26 mouse cellular contexts compared by ENCODE assay signal in genomic region chr14:120454221-120454620, GRCm38 (mm10). TPM values are rescaled to one million over a fixed set of nuclear protein-coding genes. Genes with fewer than 3 reads are reported as not detected.
A peak's percentile ranks its signal among the peaks of the same experiment; 100 is the strongest.
DNase-seq lines count a peak whose midpoint lies in the region; ATAC-seq lines count a peak whose summit lies in the region.
"Had no signal": no experiment of that assay in that cellular context is flagged by ENCODE, and none has a peak within 500 bp of the region (broad histone marks: within the 10 kb centered on the region; RNA-seq: fewer than 3 reads in every experiment).

No protein-coding gene starts in this region.

- H3K4me1 ChIP-seq in limb, embryonic 11.5 days (ENCODE audit: control insufficient read depth, insufficient read depth, low read length) = no peaks in the 10 kb centered on the region
- H3K4me1 ChIP-seq in limb, embryonic 10.5 days = no peaks in the 10 kb centered on the region
- H3K4me1 ChIP-seq: embryonic facial prominence, embryonic 10.5 days; embryonic facial prominence, embryonic 13.5 days; forebrain, embryonic 10.5 days; forebrain, embryonic 13.5 days; heart, embryonic 10.5 days; heart, embryonic 13.5 days; hindbrain, embryonic 12.5 days; hindbrain, embryonic 15.5 days; intestine, embryonic 15.5 days had no signal

- H3K4me3 ChIP-seq in limb, embryonic 11.5 days (ENCODE audit: low read depth, low read length) = no peak overlapping the region
- H3K4me3 ChIP-seq in limb, embryonic 10.5 days = no peak overlapping the region
- H3K4me3 ChIP-seq: embryonic facial prominence, embryonic 10.5 days; embryonic facial prominence, embryonic 13.5 days; forebrain, embryonic 10.5 days; forebrain, embryonic 13.5 days; heart, adult 2 months; heart, embryonic 10.5 days; heart, embryonic 13.5 days; hindbrain, embryonic 12.5 days; hindbrain, embryonic 15.5 days; intestine, embryonic 15.5 days had no signal

- no peak overlapping the region for H3K27ac ChIP-seq in limb, embryonic 11.5 days (replicated peaks; ENCODE audit: low read depth, low read length)
- no peak overlapping the region for H3K27ac ChIP-seq in limb, embryonic 10.5 days
- H3K27ac ChIP-seq: embryonic facial prominence, embryonic 10.5 days; embryonic facial prominence, embryonic 13.5 days; forebrain, embryonic 10.5 days; forebrain, embryonic 13.5 days; heart, adult 2 months; heart, embryonic 10.5 days; heart, embryonic 13.5 days; hindbrain, embryonic 12.5 days; hindbrain, embryonic 15.5 days; intestine, embryonic 15.5 days had no signal

- no peaks in the 10 kb centered on the region for H3K9me3 ChIP-seq in limb, embryonic 11.5 days (ENCODE audit: control insufficient read depth, low read length)
- H3K9me3 ChIP-seq in limb, embryonic 10.5 days (replicated peaks) = no peaks in the 10 kb centered on the region
- H3K9me3 ChIP-seq: forebrain, embryonic 13.5 days; heart, embryonic 10.5 days; hindbrain, embryonic 15.5 days; intestine, embryonic 15.5 days had no signal

- no peak for ATAC-seq in limb, embryonic 11.5 days (ENCODE audit: insufficient number of reproducible peaks, low FRiP score, low TSS enrichment, low read depth)
- ATAC-seq: forebrain, embryonic 13.5 days; forebrain, embryonic 16.5 days; intestine, embryonic 15.5 days had no signal

- no peaks in the 10 kb centered on the region for H3K27me3 ChIP-seq in limb, embryonic 11.5 days (ENCODE audit: control insufficient read depth, insufficient read depth, low read length)
- no peaks in the 10 kb centered on the region for H3K27me3 ChIP-seq in limb, embryonic 10.5 days (ENCODE audit: low read depth, poor library complexity, severe bottlenecking)
- H3K27me3 ChIP-seq: embryonic facial prominence, embryonic 13.5 days; forebrain, embryonic 13.5 days; heart, embryonic 13.5 days; hindbrain, embryonic 12.5 days; hindbrain, embryonic 15.5 days; intestine, embryonic 15.5 days had no signal

- no peaks in the 10 kb centered on the region for H3K36me3 ChIP-seq in limb, embryonic 11.5 days (ENCODE audit: control insufficient read depth, insufficient read depth, low read length)
- no peaks in the 10 kb centered on the region for H3K36me3 ChIP-seq in limb, embryonic 10.5 days
- H3K36me3 ChIP-seq: embryonic facial prominence, embryonic 10.5 days; embryonic facial prominence, embryonic 13.5 days; forebrain, embryonic 10.5 days; heart, embryonic 10.5 days; heart, embryonic 13.5 days; hindbrain, embryonic 12.5 days; hindbrain, embryonic 15.5 days; intestine, embryonic 15.5 days had no signal

- H3K4me2 ChIP-seq in limb, embryonic 11.5 days (ENCODE audit: low read depth, severe bottlenecking) = 0 out of 2 replicates have a peak overlapping the region, but pooled peaks have one; percentile 0
- H3K4me2 ChIP-seq: embryonic facial prominence, embryonic 13.5 days; forebrain, embryonic 13.5 days; heart, embryonic 13.5 days; hindbrain, embryonic 12.5 days; hindbrain, embryonic 15.5 days; intestine, embryonic 15.5 days had no signal

- no peak overlapping the region for H3K9ac ChIP-seq in limb, embryonic 11.5 days (ENCODE audit: low read length)
- H3K9ac ChIP-seq: embryonic facial prominence, embryonic 13.5 days; forebrain, embryonic 13.5 days; heart, embryonic 13.5 days; hindbrain, embryonic 12.5 days; hindbrain, embryonic 15.5 days; intestine, embryonic 15.5 days had no signal

- WGBS in limb, embryonic 11.5 days = 95% methylated on average over 7 of the region's 7 CpGs
- 92% methylated on average over 7 of the region's 7 CpGs for WGBS in limb, embryonic 10.5 days

- DNase-seq in limb, embryonic 11.5 days (ENCODE audit: low spot score) = no peak
- no peak for DNase-seq in limb, embryonic 10.5 days (ENCODE audit: low spot score)
- DNase-seq in Muller cell, postnatal 12 days (ENCODE audit: inconsistent ontology term) = peak; percentile 65
- DNase-seq in brain, adult 2 months (ENCODE audit: low read depth, low spot score) = peak; percentile 15
- no peak for DNase-seq in cerebellum, adult 8-10 months
- DNase-seq in urinary bladder, adult 18-20 months (ENCODE audit: low spot score in 2 of 2) = no peak
- DNase-seq: adrenal gland, adult 2 months; adrenal gland, postnatal 14 days; cerebellum, adult 2 months; cerebellum, postnatal 10 days; gastrocnemius, postnatal 10 days; gastrocnemius, postnatal 36 days; heart, adult 2 months; heart, postnatal 14 days; heart, postnatal 4 days; kidney, adult 11 months had no signal

RNA-seq across cellular contexts. Expression of gene Rap2a, which starts 24.0 kb away (rescaled TPM):
- polyA plus RNA-seq in limb, embryonic 11.5 days (2014; fragmentation: Nextera tagmentation; extraction: Ambion mirVana) = 11.8 TPM in 2 replicates
- 7.9 and 8.9 TPM in 2 replicates for polyA plus RNA-seq in limb, embryonic 10.5 days (2016; fragmentation: Nextera tagmentation; extraction: Ambion mirVana)

Comparison
In these comparisons a context has a peak if more than half of its experiments do, and no peak if none do; other contexts are left out.
1. DNase-seq: peak in Muller cell, postnatal 12 days (single experiment) and brain, adult 2 months (single experiment); none in limb, embryonic 11.5 days (single experiment), limb, embryonic 10.5 days (single experiment), cerebellum, adult 8-10 months (single experiment) and urinary bladder, adult 18-20 months (0 of 2).